Mouse (Mus musculus) mature B cell (primary cell): ENCODE data around the gene Ckmt2.

Source experiments
- in situ Hi-C: fragments of 300-500 bp; cut with MboI; formaldehyde crosslinking; loops from 2 replicates; pipeline ENCODE4 v1.14.3; 2019

The Ckmt2 gene

GRCm38 (mm10) chr13:91876741-91877349, at the start of gene Ckmt2:
Ckmt2 (minus strand) TSS chr13:91876885.
- in situ Hi-C loops = no loop called here

- in situ Hi-C loops = loop anchor here (25.0 kb wide), 1 partner anchor 816 kb away; no protein-coding TSS in a partner anchor
Observed at GRCm38 (mm10) chr13:91921010-91921409, 44.3 kb upstream of the Ckmt2 start.

- in situ Hi-C loops = loop anchor here (25.0 kb wide), 1 partner anchor 819 kb away; no protein-coding TSS in a partner anchor
Observed at GRCm38 (mm10) chr13:91918764-91919163, 42.1 kb upstream of the Ckmt2 start.

GRCm38 (mm10) chr13:91917835-91918234, 41.1 kb upstream of the Ckmt2 start:
- in situ Hi-C loops = loop anchor here (25.0 kb wide), 1 partner anchor 819 kb away; no protein-coding TSS in a partner anchor

DNA sequence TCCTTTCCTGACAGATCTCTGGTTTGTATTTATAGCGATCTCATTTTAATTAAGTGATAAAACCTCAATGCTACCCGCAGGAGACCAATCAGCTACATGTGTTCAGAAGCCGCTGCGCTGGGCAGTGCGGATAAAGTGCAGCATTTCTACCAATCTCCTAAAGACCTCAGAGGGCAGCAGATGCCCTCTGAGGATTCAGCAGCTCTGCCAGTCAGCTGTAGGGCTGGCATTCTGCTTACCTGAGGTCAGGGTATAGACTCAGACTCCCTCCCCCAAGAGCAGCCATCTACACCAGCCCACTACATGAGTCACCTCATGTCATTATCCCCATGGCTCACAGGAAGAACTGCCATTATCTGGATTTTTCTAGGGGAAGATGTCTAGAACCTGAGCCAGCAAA, 39.6 kb upstream of the Ckmt2 start:
- in situ Hi-C loops = loop anchor here (25.0 kb wide), 1 partner anchor 821 kb away; no protein-coding TSS in a partner anchor

GRCm38 (mm10) chr13:91915582-91916239, 39.0 kb upstream of the Ckmt2 start:
- in situ Hi-C loops = loop anchor here (25.0 kb wide), 1 partner anchor 822 kb away; no protein-coding TSS in a partner anchor

DNA sequence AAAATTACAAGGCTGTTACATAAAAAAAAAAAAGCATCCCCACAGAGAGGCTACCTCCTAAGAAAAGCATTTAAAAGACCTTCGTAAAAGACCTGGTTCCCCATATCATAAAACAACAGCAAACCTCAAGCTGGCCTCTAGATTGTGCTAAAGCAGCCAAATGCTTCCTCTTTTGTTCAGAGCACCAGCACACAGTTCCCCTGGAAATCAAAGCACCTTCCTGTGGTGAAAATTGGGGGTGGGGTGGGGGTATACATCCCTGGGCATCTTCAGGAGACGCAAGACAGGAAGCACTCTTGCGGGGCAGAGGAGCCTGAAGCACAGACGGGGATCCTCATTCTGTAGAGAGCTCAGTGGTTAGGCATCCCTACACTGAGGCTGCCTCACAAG, 38.5 kb upstream of the Ckmt2 start:
- in situ Hi-C loops = loop anchor here (25.0 kb wide), 1 partner anchor 822 kb away; no protein-coding TSS in a partner anchor

DNA sequence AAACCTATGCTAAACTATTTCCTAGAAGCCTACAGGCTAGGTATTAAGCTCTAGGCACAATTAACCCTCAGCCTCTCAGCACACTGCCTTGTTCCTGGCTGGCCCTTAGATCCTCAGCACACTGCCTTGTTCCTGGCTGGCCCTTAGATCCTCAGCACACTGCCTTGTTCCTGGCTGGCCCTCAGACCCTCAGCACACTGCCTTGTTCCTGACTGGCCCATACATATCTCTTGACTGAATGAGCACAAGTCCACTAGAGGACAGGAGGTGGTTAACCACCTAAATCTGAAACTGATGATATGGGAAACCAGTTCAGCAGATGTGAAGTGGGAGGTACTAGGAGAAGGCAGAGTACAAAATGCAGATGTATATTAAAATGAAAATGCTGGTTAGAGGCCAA, 35.0 kb upstream of the Ckmt2 start:
- in situ Hi-C loops = loop anchor here (25.0 kb wide), 1 partner anchor 826 kb away; no protein-coding TSS in a partner anchor

GRCm38 (mm10) chr13:91911211-91911610, 34.5 kb upstream of the Ckmt2 start:
- in situ Hi-C loops = loop anchor here (25.0 kb wide), 1 partner anchor 826 kb away; no protein-coding TSS in a partner anchor

GRCm38 (mm10) chr13:91908202-91908980, 31.7 kb upstream of the Ckmt2 start:
- in situ Hi-C loops = loop anchor here (25.0 kb wide), 1 partner anchor 829 kb away; no protein-coding TSS in a partner anchor

DNA sequence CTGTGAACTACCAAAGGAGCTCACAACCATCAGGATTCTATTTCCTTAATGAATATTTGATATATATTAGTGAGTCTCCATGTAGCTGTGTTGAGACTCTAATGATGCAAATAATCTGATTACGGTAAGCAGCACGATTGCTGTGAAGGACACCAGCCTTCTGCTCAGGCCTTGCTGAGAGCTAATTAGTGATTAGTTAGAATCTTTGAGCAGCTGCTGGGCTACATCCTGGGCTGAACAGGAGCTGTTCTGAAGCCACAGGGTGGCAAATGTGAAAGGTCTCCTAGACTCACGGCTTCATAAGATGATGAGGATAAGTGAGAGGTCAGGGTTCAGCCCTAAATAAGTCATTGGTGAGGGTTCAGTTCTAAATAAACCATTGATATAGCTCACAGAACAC, 29.7 kb upstream of the Ckmt2 start:
- in situ Hi-C loops = loop anchor here (25.0 kb wide), 1 partner anchor 831 kb away; no protein-coding TSS in a partner anchor

DNA sequence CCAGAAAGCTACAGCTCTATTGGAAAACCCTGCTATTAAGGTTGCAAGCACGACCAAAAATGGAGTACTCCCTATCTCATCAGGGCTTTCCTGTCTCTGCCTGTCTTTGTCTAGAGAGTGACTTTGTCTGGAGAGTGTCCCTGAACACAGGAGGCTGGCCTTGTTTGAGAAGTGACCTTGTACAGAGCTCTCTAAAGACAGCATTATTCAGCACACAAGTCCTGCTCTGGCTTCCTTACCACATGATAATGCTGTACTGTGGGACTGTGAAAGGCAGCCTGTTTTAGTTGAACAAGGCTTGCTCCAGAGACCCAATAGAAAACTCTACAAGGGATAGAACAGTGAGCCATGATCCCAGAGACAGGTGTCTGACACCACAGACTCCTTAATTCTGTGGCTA, 19.8 kb upstream of the Ckmt2 start:
- in situ Hi-C loops = no loop called here

DNA sequence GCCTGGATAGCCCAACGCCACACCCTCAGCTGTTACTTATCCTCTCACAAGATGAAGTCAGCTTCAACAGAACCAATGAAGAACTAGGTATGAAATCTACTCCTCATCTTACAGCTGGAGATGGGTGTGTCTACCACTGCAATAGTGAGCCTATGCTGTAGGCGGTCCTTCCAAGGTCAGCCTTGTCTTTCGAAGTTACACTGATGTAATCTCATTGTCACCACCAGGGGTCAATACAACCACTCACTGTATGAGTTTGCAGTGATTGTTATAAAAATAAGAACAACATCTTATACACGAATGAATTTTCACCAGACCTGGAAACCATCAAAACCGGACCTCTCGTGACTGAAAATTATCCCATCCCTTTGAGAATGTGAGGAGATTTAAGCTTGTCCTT, 16.4 kb upstream of the Ckmt2 start:
- in situ Hi-C loops = no loop called here

DNA sequence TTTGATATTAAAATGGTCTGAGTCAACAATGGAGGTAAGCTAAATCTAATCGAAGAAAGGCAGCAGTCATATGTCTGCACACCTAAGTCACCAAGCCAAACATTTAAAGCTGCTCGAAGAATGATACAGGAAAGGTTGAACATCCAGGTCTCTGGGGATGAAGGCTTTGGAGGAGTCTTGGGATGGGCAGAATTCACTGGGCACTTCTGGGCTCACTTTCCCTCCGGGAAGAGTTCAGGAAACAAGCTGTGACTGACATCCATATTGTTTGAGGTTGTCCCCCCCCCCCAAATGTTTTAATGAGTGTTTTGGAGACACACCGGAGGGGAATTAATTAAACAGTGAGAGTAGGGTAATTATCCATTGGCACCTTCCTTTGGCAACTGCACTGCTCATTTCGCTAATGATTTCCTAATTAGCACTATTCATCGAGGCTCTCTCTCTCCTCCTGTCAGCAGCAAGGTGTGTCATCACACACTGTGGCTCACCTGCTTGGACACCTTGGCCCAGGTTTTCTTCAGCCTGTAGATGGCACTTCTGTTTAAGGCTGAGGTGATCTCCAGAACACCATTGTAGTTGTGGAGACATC, 13.4 kb upstream of the Ckmt2 start:
- in situ Hi-C loops = no loop called here

DNA sequence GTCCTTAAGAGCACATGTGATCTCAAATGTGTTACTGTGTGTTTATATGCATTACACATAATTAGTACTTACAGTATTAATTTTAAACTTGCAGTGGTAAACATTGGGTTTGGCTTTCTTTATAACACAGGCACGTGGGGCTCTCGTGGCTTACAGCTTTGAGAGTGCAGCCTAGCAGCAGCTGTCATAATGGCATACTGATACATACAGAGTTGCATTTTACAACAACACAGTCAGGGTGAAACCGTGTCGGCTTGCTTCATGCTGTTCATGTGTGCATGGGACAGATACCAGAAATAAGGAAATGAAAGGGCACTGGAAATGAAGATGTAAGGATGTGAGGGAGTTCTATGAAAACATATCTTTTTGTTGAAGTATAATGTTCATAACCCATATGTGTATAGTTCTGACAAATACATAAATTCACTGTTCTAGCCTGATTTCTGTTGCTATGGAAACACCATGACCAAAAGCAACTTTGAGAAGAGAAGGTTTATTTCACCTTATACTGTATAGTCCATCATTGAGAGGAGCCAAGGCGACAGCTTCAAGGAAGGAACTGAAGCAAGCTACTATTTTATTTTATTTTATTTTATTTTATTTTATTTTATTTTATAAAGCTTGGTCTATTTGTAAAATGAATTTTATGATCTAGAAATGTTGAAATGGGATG, 8.2 kb upstream of the Ckmt2 start:
- in situ Hi-C loops = no loop called here

- in situ Hi-C loops = no loop called here
Observed at GRCm38 (mm10) chr13:91881837-91882480, 5.3 kb upstream of the Ckmt2 start.

DNA sequence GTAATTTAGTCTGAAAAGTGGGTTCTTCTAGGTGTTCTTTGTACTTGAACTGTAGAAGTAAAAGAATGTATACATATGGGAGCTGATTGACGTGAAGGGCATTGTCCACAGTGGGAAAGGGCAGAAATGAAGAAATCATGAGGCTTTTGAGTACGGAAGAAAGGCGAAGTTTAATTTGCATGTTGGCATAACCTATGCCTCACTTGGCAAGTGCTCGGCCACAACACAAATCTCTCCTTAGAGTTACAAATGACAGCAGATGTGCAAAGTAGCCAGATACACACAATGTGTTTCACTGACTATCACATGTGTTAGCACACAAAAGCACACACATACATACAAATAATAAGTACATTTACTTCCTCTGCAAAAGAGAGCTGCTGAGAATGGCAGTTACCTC, 3.6 kb upstream of the Ckmt2 start:
- in situ Hi-C loops = no loop called here

- in situ Hi-C loops = no loop called here
Observed at GRCm38 (mm10) chr13:91877996-91878395, 1.3 kb upstream of the Ckmt2 start.

DNA sequence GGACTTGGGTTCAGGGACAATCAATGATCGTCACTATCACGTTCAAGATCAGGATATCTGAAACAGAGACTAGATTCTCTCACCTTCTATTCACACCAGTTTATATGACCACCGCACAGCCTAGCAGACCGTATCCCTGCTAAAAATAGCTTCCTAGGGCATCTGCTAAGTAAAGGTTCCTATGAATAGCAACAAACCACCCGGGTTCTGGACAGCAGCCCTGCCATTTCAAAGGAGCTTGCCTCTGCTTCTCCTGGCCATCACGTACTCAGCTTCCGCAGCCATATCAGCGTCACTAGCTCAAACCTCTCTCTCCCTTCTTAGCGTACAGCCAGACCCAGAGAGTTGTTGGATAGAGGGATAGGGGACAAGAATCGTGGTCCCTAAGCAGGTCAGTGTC, 665 bp upstream of the Ckmt2 start:
- in situ Hi-C loops = no loop called here

DNA sequence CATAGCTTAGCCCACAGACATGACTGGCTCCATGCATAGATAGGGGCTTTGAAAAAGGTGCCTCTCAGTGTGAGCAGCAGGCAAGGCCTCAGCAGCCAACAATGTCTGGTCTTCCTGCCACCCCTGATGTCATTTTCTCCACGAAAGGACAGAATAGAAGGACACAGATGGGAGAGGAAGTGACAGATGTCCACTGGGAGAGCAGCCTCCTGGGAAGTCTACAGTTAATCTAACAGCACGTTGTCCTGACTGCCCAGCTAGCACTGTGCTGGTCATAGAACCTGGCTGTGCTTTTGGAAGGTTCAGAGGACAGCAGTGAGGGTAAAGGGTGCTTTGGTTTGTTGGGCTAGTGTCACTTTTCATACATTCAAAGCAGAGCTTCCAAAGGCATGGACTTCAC, 1.1 kb downstream of the Ckmt2 start:
- in situ Hi-C loops = no loop called here

GRCm38 (mm10) chr13:91874565-91874964, 2.1 kb downstream of the Ckmt2 start:
- in situ Hi-C loops = no loop called here
